Mouse (Mus musculus) liver, embryonic 13.5 days (tissue): ENCODE measurements around the gene Zfp386. TPM values are rescaled to one million over a fixed set of nuclear protein-coding genes. Genes with fewer than 3 reads are reported as not detected.

Source experiments
- ATAC-seq: fragments of 200-750 bp; cut with Nextera tagmentation; 2 replicates; pipeline ENCODE4 v1.8.0; 2017; ENCODE audit warnings: low read depth, mild to moderate bottlenecking, moderate number of reproducible peaks, moderate library complexity
- DNase-seq: peaks from one replicate; pipeline ENCODE4 v3.0.0; 2022
- H3K27ac ChIP-seq: fragments of 300-500 bp; sonication (generic); 2 replicates; pipeline ENCODE4 v1.5.1; 2015; ENCODE audit warnings: moderate library complexity, mild to moderate bottlenecking, inconsistent platforms
- H3K27me3 ChIP-seq: fragments of 300-500 bp; sonication (generic); 2 replicates; pipeline ENCODE4 v1.6.1; 2015; ENCODE audit warnings: mild to moderate bottlenecking, inconsistent platforms
- H3K36me3 ChIP-seq: fragments of 300-500 bp; sonication (generic); 2 replicates; pipeline ENCODE4 v1.6.1; 2015; ENCODE audit warnings: mild to moderate bottlenecking, inconsistent platforms
- H3K4me1 ChIP-seq: fragments of 300-500 bp; sonication (generic); replicated peaks from 2 replicates; pipeline ENCODE4 v1.6.1; 2015; ENCODE audit warnings: inconsistent platforms
- H3K4me2 ChIP-seq: fragments of 300-500 bp; sonication (generic); 2 replicates; pipeline ENCODE4 v1.6.1; 2015; ENCODE audit warnings: inconsistent platforms, mild to moderate bottlenecking, moderate library complexity
- H3K4me3 ChIP-seq: fragments of 300-500 bp; sonication (generic); replicated peaks from 2 replicates; pipeline ENCODE4 v1.5.1; 2015; ENCODE audit warnings: mild to moderate bottlenecking, inconsistent platforms
- H3K9ac ChIP-seq: fragments of 300-500 bp; sonication (generic); 2 replicates; pipeline ENCODE4 v1.6.1; 2015; ENCODE audit warnings: mild to moderate bottlenecking, inconsistent platforms
- H3K9me3 ChIP-seq: fragments of 300-500 bp; sonication (generic); replicated peaks from 2 replicates; pipeline ENCODE4 v1.6.1; 2016; ENCODE audit warnings: inconsistent platforms
- WGBS: fragments of 180-500 bp; shearing (Covaris S2); methylation state at CpG from one replicate; pipeline ENCODE4 v1.1.7; 2015; ENCODE audit not compliant: insufficient replicate concordance; 5-methylcytosine and 5-hydroxymethylcytosine counted together
- polyA plus RNA-seq: library from polyadenylated mRNA; unstranded; fragments of >200 nt; fragmentation: Nextera tagmentation; extraction: Ambion mirVana; gene quantifications from 2 replicates; pipeline ENCODE4 v1.2.1, GENCODE M21; 2015

Gene Zfp386
- polyA plus RNA-seq, 1 experiment from 2014 or later = 6.8 TPM

DNA sequence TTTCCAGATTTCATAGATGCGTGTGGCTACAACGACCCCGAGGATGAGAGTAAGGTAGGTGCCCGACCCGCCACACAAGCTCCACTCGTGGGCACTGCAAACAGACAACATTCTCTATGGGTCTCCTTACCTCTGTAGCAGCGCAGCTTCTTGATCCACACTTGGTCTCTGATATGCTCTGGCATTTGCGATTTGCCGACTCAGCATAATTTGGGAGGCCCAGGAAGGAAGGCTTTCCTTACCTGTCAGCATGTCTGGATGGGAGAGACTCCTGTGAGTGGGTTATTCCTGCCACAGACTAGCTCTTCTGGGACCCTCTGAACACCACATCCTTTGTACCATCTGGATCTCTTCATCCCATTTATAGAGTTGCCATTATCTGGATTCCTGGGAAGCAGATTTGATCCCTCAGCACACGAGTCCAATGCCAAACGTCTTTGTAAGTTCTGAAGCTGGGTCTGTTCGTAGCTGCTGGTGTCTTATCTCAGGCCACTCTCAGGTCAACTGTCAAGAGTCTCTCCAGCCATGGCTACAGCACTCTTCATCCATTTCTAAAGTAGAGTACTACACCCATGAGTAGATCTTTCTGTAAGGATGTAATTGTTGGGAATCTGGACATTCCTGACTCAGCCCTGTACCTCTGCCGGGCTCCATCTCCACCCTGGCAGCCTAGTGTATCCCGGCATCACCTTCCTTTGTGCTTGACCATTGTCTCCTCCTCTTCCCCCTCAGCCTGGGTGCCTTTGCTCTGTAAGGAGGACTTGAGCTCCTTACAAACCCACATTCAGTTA, 47.4 kb downstream of the Zfp386 start:
- no peaks in the 10 kb centered on the region for H3K27me3 ChIP-seq

GRCm38 (mm10) chr12:116096361-116096904, 48.9 kb downstream of the Zfp386 start:
- 40% methylated on average over 3 of the region's 3 CpGs for WGBS
- no peak overlapping the region for H3K4me2 ChIP-seq
- H3K4me3 ChIP-seq = no peak overlapping the region
- H3K27ac ChIP-seq = no peak overlapping the region
- H3K4me1 ChIP-seq = no peaks in the 10 kb centered on the region
- H3K36me3 ChIP-seq = no peaks in the 10 kb centered on the region
- H3K9ac ChIP-seq = no peak overlapping the region
- ATAC-seq = no peak
- H3K9me3 ChIP-seq = no peaks in the 10 kb centered on the region
- no peaks in the 10 kb centered on the region for H3K27me3 ChIP-seq
- no peak for DNase-seq

More for the DNA sequence above, 47.4 kb downstream of the Zfp386 start:
- DNase-seq (no peak), ATAC-seq (no peak)
- Histone ChIP-seq H3K9ac (no peak overlapping the region), H3K36me3 (no peaks in the 10 kb centered on the region), H3K4me2 (no peak overlapping the region), H3K4me3 (no peak overlapping the region), H3K4me1 (no peaks in the 10 kb centered on the region), H3K9me3 (no peaks in the 10 kb centered on the region), H3K27ac (no peak overlapping the region)
- 69% methylated on average over 14 of the region's 14 CpGs for WGBS

DNA sequence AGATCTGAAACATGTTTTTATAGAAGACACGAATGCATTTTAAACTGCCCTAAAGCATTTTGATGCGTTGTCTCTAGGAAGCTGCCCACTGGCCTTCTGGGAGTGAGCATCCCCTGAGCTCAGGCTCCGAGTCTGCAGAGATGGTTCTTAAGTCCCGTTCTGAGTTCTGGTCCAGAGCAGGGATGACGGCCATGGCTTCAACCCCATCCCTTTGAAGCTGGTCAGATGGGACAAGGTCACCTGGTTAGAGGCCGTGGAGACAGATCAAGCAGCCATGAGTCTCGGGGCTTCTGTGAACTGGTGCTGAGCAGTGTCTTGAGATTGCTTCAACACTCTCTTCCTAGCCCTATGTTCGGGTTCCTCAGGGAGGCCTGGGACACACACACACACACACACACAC, 49.6 kb downstream of the Zfp386 start:
- Histone ChIP-seq H3K36me3 (no peaks in the 10 kb centered on the region), H3K9ac (no peak overlapping the region), H3K9me3 (no peaks in the 10 kb centered on the region), H3K4me2 (no peak overlapping the region), H3K4me3 (no peak overlapping the region), H3K27ac (no peak overlapping the region), H3K4me1 (no peaks in the 10 kb centered on the region), H3K27me3 (no peaks in the 10 kb centered on the region)
- 67% methylated on average over 8 of the region's 8 CpGs for WGBS
- no peak for ATAC-seq
- DNase-seq = no peak

GRCm38 (mm10) chr12:116101945-116102344, 54.4 kb downstream of the Zfp386 start:
- H3K4me2 ChIP-seq = no peak overlapping the region
- ATAC-seq = no peak
- WGBS = 67% methylated on average over 2 of the region's 2 CpGs

GRCm38 (mm10) chr12:116109451-116110353, 62.2 kb downstream of the Zfp386 start:
- no peaks in the 10 kb centered on the region for H3K9me3 ChIP-seq
- H3K4me3 ChIP-seq = no peak overlapping the region
- no peaks in the 10 kb centered on the region for H3K27me3 ChIP-seq
- no peak overlapping the region for H3K27ac ChIP-seq
- no peak overlapping the region for H3K9ac ChIP-seq
- H3K4me1 ChIP-seq = no peaks in the 10 kb centered on the region
- ATAC-seq (no peak), DNase-seq (no peak)
- H3K4me2 ChIP-seq = no peak overlapping the region
- 49% methylated on average over 9 of the region's 9 CpGs for WGBS
- H3K36me3 ChIP-seq = no peaks in the 10 kb centered on the region

More at GRCm38 (mm10) chr12:116101945-116102344, 54.4 kb downstream of the Zfp386 start:
- Histone ChIP-seq H3K36me3 (no peaks in the 10 kb centered on the region), H3K4me3 (no peak overlapping the region), H3K27ac (no peak overlapping the region), H3K9me3 (no peaks in the 10 kb centered on the region), H3K27me3 (no peaks in the 10 kb centered on the region), H3K9ac (no peak overlapping the region), H3K4me1 (no peaks in the 10 kb centered on the region)
- DNase-seq = no peak

DNA sequence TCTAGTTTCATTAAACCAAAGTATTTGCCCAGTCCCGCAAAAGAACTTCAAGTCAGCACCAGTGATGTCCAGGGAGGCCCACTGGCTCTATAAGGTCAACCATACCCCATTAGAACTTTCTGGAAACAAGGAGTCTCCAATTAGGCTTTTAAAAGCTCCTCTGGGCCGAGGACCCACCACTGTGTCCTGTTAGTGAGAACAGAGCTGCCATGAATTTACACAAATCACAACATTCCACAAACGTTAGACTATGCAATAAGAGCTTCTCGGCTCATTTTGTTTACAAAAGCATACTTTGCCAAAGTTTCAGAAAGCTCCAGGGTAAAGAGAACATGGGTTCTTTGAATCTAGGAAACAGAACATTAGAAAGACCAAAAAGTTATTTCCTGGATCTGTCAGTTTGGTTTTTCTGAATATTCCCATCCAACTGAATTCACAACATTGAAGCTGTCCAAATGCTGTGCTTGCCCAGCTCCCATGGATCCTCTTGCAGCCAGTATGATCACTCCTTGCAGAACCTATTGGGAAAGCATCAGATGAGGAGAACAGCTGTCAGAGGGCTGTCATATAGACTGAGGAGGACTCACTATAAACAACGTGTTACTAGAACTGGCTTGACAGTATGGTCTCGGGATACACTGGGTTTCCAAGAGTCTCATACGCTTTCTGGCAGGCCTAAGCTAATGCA, 63.6 kb downstream of the Zfp386 start:
- Histone ChIP-seq H3K9me3 (no peaks in the 10 kb centered on the region), H3K27ac (no peak overlapping the region), H3K36me3 (no peaks in the 10 kb centered on the region), H3K27me3 (no peaks in the 10 kb centered on the region), H3K9ac (no peak overlapping the region), H3K4me1 (no peaks in the 10 kb centered on the region), H3K4me3 (no peak overlapping the region), H3K4me2 (no peak overlapping the region)
- no peak for DNase-seq
- ATAC-seq = no peak
- 54% methylated on average over 7 of the region's 7 CpGs for WGBS

Other genes starting within 250 kb of the Zfp386 start
- gene Vipr2, start 30.0 kb downstream of the Zfp386 start, polyA plus RNA-seq = 0.19 and 0.22 TPM in 2 replicates
- 5.1 and 5.2 TPM in 2 replicates for gene Wdr60, start 215.3 kb downstream of the Zfp386 start, polyA plus RNA-seq
- not detected in 2 replicates for gene Gm11027, start 227.7 kb downstream of the Zfp386 start, polyA plus RNA-seq
- 8.3 and 9.8 TPM in 2 replicates for gene Esyt2, start 233.5 kb downstream of the Zfp386 start, polyA plus RNA-seq